Mouse (Mus musculus) spleen, adult 2 months (tissue): ENCODE measurements around the gene Hs3st2.

Experiments used
- CTCF ChIP-seq: fragments of 200-500 bp; IDR thresholded peaks from 2 replicates; pipeline ENCODE4 v1.5.1; 2011; ENCODE audit warnings: mild to moderate bottlenecking, inconsistent platforms; ENCODE audit not compliant: insufficient read depth, insufficient read length, insufficient replicate concordance; ENCODE audit errors: extremely low read depth
- POLR2A ChIP-seq: fragments of 200-500 bp; IDR thresholded peaks from 2 replicates; pipeline ENCODE4 v1.6.1; 2011; ENCODE audit warnings: low read depth, low read length, inconsistent platforms

GRCm38 (mm10) chr7:121485266-121485665, 93.6 kb downstream of the Hs3st2 start:
- TF ChIP-seq POLR2A = no peak
- TF ChIP-seq CTCF = no peak
